Mouse (Mus musculus) hindbrain, postnatal 0 days (tissue): ENCODE measurements around the gene Ncoa1. TPM values are rescaled to one million over a fixed set of nuclear protein-coding genes. Genes with fewer than 3 reads are reported as not detected.
A peak's percentile ranks its signal among the peaks of the same experiment; 100 is the strongest.

Experiments used
- ATAC-seq: fragments of 200-750 bp; cut with Nextera tagmentation; 2 replicates; pipeline ENCODE4 v1.8.0; 2017; ENCODE audit warnings: mild to moderate bottlenecking, moderate TSS enrichment, moderate library complexity
- DNase-seq: peaks from one replicate; pipeline ENCODE4 v3.0.0-alpha.2; 2015; ENCODE audit warnings: low spot score
- H3K27ac ChIP-seq: fragments of 300-500 bp; sonication (generic); 2 replicates; pipeline ENCODE4 v1.5.1; 2014; ENCODE audit warnings: mild to moderate bottlenecking
- H3K27me3 ChIP-seq: fragments of 300-500 bp; sonication (generic); 2 replicates; pipeline ENCODE4 v1.6.1; 2014; ENCODE audit warnings: low read length, mixed read lengths; ENCODE audit not compliant: insufficient read depth
- H3K36me3 ChIP-seq: fragments of 300-500 bp; sonication (generic); 2 replicates; pipeline ENCODE4 v1.6.1; 2014; ENCODE audit warnings: low read length, mixed read lengths; ENCODE audit not compliant: insufficient read depth
- H3K4me1 ChIP-seq: fragments of 300-500 bp; sonication (generic); 2 replicates; pipeline ENCODE4 v1.6.1; 2014; ENCODE audit warnings: antibody characterized with exemption, low read length, mixed read lengths; ENCODE audit not compliant: insufficient read depth
- H3K4me2 ChIP-seq: fragments of 300-500 bp; sonication (generic); 2 replicates; pipeline ENCODE4 v1.6.1; 2014; ENCODE audit warnings: low read depth, mild to moderate bottlenecking, low read length, moderate library complexity, mixed read lengths
- H3K4me3 ChIP-seq: fragments of 300-500 bp; sonication (generic); 2 replicates; pipeline ENCODE4 v1.5.1; 2014; ENCODE audit warnings: low read length
- H3K9ac ChIP-seq: fragments of 300-500 bp; sonication (generic); replicated peaks from 2 replicates; pipeline ENCODE4 v1.6.1; 2014; ENCODE audit warnings: mild to moderate bottlenecking, low read length, moderate library complexity, mixed read lengths
- H3K9me3 ChIP-seq: fragments of 300-500 bp; sonication (generic); 2 replicates; pipeline ENCODE4 v1.6.1; 2016; ENCODE audit warnings: low read length, mixed read lengths
- CTCF ChIP-seq: IDR thresholded peaks from 2 replicates; pipeline ENCODE4 v1.5.1; 2016; ENCODE audit warnings: antibody characterized with exemption, control low read depth, low read depth
- WGBS: fragments of 180-500 bp; shearing (Covaris S2); extraction: QIAGEN DNeasy Blood & Tissue Kit; methylation state at CpG from one replicate; pipeline ENCODE4 v1.1.7; 2014; 5-methylcytosine and 5-hydroxymethylcytosine counted together
- polyA plus RNA-seq: library from polyadenylated mRNA; unstranded; fragments of >200 nt; fragmentation: Nextera tagmentation; extraction: Ambion mirVana; gene quantifications from 2 replicates; pipeline ENCODE4 v1.2.1, GENCODE M21; 2015
- total RNA-seq: library from RNA; depleted of rRNA; stranded (reverse); fragments of >200 nt; gene quantifications from 2 replicates; pipeline ENCODE4 v1.2.3, GENCODE M21; 2014

Gene Ncoa1
- total and polyA plus RNA-seq, 2 experiments from 2014 or later, result 14.2 to 38.5 TPM

DNA sequence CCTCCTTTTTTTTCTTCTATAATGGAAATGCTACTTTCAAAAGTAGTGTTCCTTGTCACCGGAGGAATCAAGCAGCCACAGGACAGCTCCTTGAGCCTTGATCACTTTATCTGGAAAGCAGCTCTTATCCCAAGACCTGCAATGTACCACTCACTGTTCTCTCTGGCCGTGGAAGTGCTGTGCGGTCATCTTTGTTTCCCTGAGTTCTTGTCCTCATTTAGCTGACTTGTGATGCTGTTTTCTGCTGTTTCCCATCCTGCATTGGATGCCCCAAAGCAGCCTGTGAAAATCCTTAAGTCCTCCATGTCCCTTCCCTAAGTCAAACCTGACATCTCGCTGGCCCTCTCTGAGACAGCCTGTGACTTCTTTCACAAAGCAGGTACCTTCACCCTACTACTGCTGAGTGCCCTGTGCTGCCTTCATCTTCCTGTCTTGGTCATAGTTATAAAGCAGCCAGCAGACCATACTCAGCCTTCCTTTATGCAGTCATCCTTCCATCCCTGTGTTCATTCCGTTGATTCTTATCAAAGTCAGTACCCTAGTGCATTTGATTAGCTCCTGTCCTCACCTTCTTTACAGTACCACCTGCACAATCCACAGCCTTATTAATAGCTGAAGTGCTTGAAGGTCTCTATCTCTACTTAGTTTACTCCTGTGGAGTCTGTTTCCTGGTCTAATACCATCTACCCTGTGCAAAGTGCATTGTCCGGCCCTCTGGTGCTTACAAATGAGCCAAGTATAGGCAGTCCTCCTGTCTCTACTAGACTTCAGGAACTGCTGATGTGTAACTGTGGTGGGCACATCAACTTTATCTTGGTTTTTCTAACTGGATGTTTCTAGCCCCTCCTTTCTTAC, 1.2 kb upstream of the Ncoa1 start:
- Histone ChIP-seq H3K27ac (no peak overlapping the region), H3K36me3 (no peaks in the 10 kb centered on the region), H3K9me3 (no peaks in the 10 kb centered on the region), H3K27me3 (no peaks in the 10 kb centered on the region), H3K4me3 (no peak overlapping the region), H3K4me1 (peaks cover 7% of the 10 kb centered on the region; the same call in 1 of the 2 replicates), H3K4me2 (peak overlapping the region; percentile 70; the same call in 1 of the 2 replicates), H3K9ac (no peak overlapping the region)
- TF ChIP-seq CTCF, result no peak
- WGBS, result 66% methylated on average over 6 of the region's 6 CpGs
- DNase-seq (no peak), ATAC-seq (no peak)

- no peaks in the 10 kb centered on the region for H3K36me3 ChIP-seq
- under 1% methylated on average over 35 of the region's 73 CpGs for WGBS
- DNase-seq (peak; percentile 74), ATAC-seq (peak; percentile 87)
- H3K4me1 ChIP-seq, result peaks cover 7% of the 10 kb centered on the region; the same call in 1 of the 2 replicates
- no peaks in the 10 kb centered on the region for H3K9me3 ChIP-seq
- peak overlapping the region; percentile 99 for H3K4me3 ChIP-seq
- peak overlapping the region; percentile 99 for H3K9ac ChIP-seq
- H3K27me3 ChIP-seq, result no peaks in the 10 kb centered on the region
- H3K27ac ChIP-seq, result peak overlapping the region; percentile 96
- H3K4me2 ChIP-seq, result peak overlapping the region; percentile 70
- TF ChIP-seq CTCF, result no peak
Measured at GRCm38 (mm10) chr12:4476291-4476831, 621 bp downstream of the Ncoa1 start.

GRCm38 (mm10) chr12:4475251-4475993, 1.6 kb downstream of the Ncoa1 start:
- DNase-seq (no peak), ATAC-seq (no peak)
- Histone ChIP-seq H3K4me1 (peaks cover 7% of the 10 kb centered on the region; the same call in 1 of the 2 replicates), H3K4me2 (peak overlapping the region; percentile 70), H3K9ac (peak overlapping the region; percentile 99), H3K36me3 (no peaks in the 10 kb centered on the region), H3K27ac (no peak overlapping the region), H3K27me3 (no peaks in the 10 kb centered on the region), H3K9me3 (no peaks in the 10 kb centered on the region), H3K4me3 (peak overlapping the region; percentile 99)
- TF ChIP-seq CTCF, result no peak
- 8% methylated on average over 18 of the region's 18 CpGs for WGBS

DNA sequence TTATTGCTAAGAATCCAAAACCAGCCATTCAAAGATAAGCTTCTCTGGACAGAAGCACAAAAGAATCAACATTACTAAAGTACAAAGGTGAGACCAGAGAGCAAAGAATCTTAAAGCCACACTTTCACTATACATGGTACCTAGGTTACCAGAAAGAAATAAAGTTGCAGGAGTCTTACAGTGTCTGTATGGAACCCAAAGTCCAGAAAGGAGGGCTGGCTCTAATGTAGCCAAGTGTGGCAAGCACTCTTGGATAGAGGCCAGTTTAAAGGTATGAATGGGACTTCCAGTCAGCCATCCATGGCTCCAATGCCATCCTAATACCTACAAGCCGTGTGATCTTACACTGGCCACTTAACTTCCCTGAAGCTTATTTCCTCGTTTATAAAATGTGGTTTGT, 7.9 kb downstream of the Ncoa1 start:
- Histone ChIP-seq H3K27me3 (no peaks in the 10 kb centered on the region), H3K4me2 (no peak overlapping the region), H3K4me3 (no peak overlapping the region), H3K9ac (no peak overlapping the region), H3K36me3 (no peaks in the 10 kb centered on the region), H3K4me1 (peaks cover 7% of the 10 kb centered on the region; the same call in 1 of the 2 replicates), H3K27ac (no peak overlapping the region), H3K9me3 (no peaks in the 10 kb centered on the region)
- no peak for ATAC-seq
- 75% methylated on average over 2 of the region's 2 CpGs for WGBS
- no peak for DNase-seq
- no peak for TF ChIP-seq CTCF

GRCm38 (mm10) chr12:4463701-4464100, 13.3 kb downstream of the Ncoa1 start:
- Histone ChIP-seq H3K36me3 (no peaks in the 10 kb centered on the region), H3K4me3 (no peak overlapping the region), H3K4me2 (no peak overlapping the region), H3K27ac (no peak overlapping the region), H3K9ac (no peak overlapping the region), H3K9me3 (no peaks in the 10 kb centered on the region), H3K27me3 (no peaks in the 10 kb centered on the region), H3K4me1 (no peaks in the 10 kb centered on the region)
- TF ChIP-seq CTCF, result no peak
- WGBS, result 90% methylated on average over 2 of the region's 2 CpGs
- DNase-seq, result no peak
- ATAC-seq, result no peak

GRCm38 (mm10) chr12:4462420-4462819, 14.6 kb downstream of the Ncoa1 start:
- Histone ChIP-seq H3K27me3 (no peaks in the 10 kb centered on the region), H3K27ac (no peak overlapping the region), H3K4me3 (no peak overlapping the region), H3K4me1 (no peaks in the 10 kb centered on the region), H3K9ac (no peak overlapping the region), H3K4me2 (no peak overlapping the region), H3K9me3 (no peaks in the 10 kb centered on the region), H3K36me3 (no peaks in the 10 kb centered on the region)
- 47% methylated on average over 1 of the region's 1 CpGs for WGBS
- no peak for DNase-seq
- no peak for TF ChIP-seq CTCF
- ATAC-seq, result no peak
